Mouse (Mus musculus): ENCODE results near the gene Lacc1.
"Not testable (repeated sequence)": the region's sequence is repeated elsewhere in the genome, so short reads cannot be mapped to it uniquely, and the experiment has no call there.

Lacc1 gene

GRCm38 (mm10) chr14:77036226-77037046 lies at the start of gene Lacc1, which contains the start of gene Ccdc122:
TSS of gene Lacc1 (minus strand) at chr14:77036904.
TSS of gene Ccdc122 (plus strand) at chr14:77036772.
- DNase-seq (ENCODE audit: low spot score in 2 of 2) = peak; percentile 48 to 58

DNA sequence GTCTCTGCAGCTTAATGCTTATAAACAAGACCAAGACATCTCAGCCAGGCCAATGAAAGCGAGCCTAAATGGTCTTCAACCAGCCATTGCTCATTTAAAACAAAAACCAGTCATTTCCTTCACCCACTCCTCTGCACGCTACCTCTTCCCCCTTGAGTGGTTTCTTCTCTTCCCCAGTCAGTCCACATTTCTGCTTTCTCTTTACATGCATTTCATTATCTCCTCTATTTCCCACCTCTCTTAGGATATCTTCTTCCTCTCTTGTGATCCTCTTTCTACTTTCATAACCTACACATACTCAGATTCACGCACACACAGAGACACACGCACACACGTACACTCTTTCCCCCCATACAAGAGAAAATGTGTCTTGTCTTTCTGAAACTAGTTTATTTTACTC lies 44.5 kb upstream of the Lacc1 start:
- no peak for DNase-seq (ENCODE audit: low spot score in 2 of 2)

DNA sequence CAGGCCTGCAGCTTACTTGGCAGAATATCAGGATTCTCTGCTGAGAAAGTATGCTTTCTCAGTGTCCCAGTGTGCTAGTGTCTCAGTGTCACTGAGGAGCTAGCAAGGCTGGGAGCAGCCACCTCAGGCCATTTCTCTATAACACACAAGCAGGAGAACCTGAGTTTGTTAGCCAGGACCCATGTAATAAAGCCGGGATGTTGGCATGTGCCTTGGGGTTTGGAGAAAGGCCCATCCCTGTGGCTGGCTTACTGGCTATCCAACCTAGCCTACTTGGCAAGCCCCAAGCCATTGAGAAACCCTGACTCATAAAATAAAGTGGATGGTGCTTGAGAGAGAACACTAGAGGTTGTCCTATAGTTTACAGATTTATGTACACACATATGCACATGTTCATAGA lies 32.7 kb upstream of the Lacc1 start:
- DNase-seq (ENCODE audit: low spot score in 2 of 2) = no peak

- no peak for DNase-seq (ENCODE audit: low spot score in 2 of 2)
Measured at GRCm38 (mm10) chr14:77053288-77053687, 16.6 kb upstream of the Lacc1 start.

- DNase-seq (ENCODE audit: low spot score in 2 of 2) = no peak
Measured at GRCm38 (mm10) chr14:77037832-77038425, 1.2 kb upstream of the Lacc1 start.

DNA sequence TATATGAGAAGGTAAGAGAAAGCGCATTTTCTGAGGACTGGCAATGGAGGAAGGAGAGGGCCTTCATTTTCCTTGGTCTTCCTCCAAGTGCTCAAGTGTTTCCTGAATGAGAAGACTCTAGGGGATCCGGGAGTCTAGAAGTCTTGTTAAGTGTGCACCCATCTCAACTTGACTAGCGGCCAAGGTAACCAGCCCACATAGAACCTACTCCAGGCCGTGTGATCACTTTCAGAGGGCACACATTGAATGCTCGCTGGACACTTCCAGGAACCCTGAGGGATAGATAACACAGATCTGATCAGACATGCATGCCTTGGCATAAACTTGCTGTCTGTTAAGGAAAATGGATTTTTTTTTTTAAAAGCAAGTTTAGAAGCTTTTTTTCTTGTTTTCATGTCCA lies 626 bp upstream of the Lacc1 start:
- DNase-seq (ENCODE audit: low spot score in 2 of 2) = no peak

DNA sequence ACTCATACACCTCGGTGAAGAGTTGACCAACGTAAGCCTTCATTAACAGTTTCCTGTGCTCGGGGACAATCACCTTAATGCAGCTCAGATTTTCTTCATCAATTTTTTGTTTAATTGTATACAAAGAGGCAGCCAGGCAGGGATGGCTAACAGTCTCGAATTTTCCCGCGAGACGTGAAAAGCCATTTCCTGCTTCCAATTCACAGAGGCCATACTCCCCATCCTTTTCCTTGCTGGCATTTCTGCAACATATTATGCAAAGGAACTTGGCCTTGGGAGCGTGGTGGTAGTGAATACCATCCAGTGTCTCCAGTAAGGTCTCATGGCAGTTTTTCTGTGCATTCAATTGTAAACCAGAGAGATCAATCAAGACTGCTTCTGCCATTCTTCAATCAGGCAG lies 1.7 kb downstream of the Lacc1 start:
- DNase-seq (ENCODE audit: low spot score in 2 of 2) = no peak

GRCm38 (mm10) chr14:77034175-77034915 lies 2.4 kb downstream of the Lacc1 start:
- no peak for DNase-seq (ENCODE audit: low spot score in 2 of 2)

GRCm38 (mm10) chr14:77033391-77033790 lies 3.3 kb downstream of the Lacc1 start:
- DNase-seq (ENCODE audit: low spot score in 2 of 2) = no peak

DNA sequence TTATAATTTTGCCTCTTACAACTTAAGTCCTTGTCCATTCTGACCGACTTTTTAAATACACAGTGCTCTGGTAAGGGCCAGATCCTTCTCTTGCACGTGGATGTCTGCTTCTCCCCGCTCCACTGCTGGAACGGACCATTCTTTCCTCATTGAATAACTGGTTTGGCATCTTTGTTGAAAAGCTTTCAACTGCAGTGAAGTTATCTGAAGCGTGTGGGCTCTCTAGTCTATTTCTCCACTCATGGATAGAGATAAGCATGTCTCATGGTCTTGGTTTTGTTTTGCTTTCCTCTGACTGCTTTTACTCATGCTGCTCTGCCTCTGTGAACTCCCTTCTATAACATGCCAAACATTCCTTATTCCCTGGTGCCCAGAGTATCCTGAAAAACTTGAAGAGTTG lies 4.3 kb downstream of the Lacc1 start:
- DNase-seq (ENCODE audit: low spot score in 2 of 2) = no peak

DNA sequence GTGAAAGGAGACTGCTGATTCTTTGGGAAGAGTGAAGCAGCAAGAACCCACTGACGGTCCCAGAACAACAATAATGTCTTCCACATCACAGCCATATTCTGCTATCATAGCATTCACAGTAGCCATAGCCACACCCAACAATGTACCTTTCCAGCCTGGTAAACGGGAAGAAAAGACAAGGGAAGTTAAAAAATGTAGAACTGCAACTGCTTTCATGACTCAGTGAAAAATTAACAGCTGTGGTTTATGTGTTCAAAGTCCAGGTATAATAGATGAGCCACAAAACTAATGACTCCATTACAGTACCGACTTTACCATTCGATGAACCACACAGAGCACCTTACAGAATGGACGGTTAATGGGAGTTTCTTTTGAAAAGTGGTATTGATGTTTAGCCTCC lies 5.9 kb downstream of the Lacc1 start:
- no peak for DNase-seq (ENCODE audit: low spot score in 2 of 2)

- no peak for DNase-seq (ENCODE audit: low spot score in 2 of 2)
Measured at GRCm38 (mm10) chr14:77029319-77030054, 7.2 kb downstream of the Lacc1 start.

DNA sequence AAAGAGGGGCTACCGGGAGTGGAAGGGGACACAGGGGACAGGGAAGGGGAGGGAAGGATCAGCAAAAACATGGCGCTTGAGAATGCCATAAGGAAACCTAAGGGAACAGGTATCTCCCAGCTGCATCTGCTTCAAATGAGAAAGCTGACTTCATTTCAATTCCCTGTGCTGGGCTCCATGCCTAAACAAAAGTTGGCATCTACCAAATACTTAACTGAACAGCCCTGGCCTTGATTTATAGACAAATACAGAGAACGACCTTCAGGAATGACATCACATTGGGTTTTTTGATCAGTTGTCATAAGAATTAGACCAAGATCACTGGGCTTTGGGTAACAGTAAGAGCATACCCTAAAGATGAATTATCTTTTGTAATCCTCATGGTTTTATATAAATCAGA lies 12.2 kb downstream of the Lacc1 start:
- DNase-seq (ENCODE audit: low spot score in 2 of 2) = no peak

GRCm38 (mm10) chr14:77017211-77017610 lies 19.5 kb downstream of the Lacc1 start:
- DNase-seq (ENCODE audit: low spot score in 2 of 2) = no peak

DNA sequence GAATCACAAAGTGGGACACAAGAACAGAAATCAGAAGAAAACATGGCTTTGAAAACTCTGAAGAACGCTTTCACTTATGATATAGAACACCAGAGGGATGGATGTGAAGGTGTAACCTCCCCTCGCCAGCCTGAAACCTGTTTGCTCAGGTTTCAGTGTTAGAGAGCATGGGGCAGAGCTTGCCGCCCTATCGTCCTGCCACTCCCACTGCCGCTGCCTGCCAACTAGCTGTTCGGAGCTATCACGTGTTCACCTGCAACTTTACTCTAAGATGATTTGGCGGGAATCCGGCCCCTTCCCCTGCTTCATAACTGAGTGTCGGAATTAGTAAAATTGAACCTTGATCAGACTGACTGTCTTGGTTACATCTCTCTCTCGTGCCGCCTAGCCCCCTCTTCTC lies 19.9 kb downstream of the Lacc1 start:
- DNase-seq (ENCODE audit: low spot score in 2 of 2) = not testable (repeated sequence)

GRCm38 (mm10) chr14:77011804-77012203 lies 24.9 kb downstream of the Lacc1 start:
- DNase-seq (ENCODE audit: low spot score in 2 of 2) = peak; percentile 72 to 75

GRCm38 (mm10) chr14:77008238-77008637 lies 28.5 kb downstream of the Lacc1 start:
- peak; percentile 66 for DNase-seq (ENCODE audit: low spot score in 2 of 2)

DNA sequence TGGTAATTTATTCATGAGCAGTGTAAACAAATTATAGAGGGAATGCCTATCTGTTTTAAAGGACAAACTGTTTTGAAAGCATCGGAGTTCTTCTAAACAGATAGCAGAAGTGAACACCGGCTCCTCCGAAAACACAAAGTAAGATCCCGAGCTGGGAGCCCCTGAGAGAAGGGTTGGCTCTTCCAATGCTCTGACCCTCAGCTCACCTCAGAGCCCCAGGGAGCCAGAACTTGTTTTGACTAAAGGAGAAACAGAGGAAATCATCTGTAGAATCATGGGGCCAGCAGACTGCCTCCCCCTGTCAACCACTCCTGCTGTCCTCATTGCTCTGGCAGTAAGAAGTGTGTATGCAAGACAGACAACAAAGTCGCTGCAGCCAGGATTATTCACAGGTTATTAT lies 31.1 kb downstream of the Lacc1 start:
- DNase-seq (ENCODE audit: low spot score in 2 of 2) = no peak

- no peak for DNase-seq (ENCODE audit: low spot score in 2 of 2)
Measured at GRCm38 (mm10) chr14:77004740-77005139, 32.0 kb downstream of the Lacc1 start.

GRCm38 (mm10) chr14:76990351-76990750 lies 46.4 kb downstream of the Lacc1 start:
- DNase-seq (ENCODE audit: low spot score in 2 of 2) = not testable (repeated sequence)

GRCm38 (mm10) chr14:76981781-76982180 lies 54.9 kb downstream of the Lacc1 start:
- no peak for DNase-seq (ENCODE audit: low spot score in 2 of 2)

GRCm38 (mm10) chr14:76981176-76981575 lies 55.5 kb downstream of the Lacc1 start:
- DNase-seq (ENCODE audit: low spot score in 2 of 2) = no peak
